ENCODE assay signal across 22 mouse cellular contexts in the genomic region with DNA sequence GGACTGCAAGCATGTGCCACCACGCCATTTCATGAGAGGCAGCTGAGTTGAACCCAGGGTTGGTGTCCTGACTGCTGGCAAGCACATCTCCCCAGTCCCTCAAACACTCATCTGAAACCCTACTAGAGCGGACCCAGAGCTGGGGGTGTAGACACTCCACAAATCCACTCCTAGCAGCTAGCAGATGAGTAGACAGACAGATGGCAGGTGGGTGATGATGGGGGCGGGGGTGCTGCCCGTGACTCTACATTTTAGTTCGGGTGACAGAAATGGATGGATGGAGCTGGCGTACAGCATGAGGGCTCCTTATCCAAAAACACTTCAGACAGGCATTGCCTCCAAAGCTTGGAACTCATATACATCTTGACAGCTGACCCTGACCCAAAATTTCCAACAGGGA. TPM values are rescaled to one million over a fixed set of nuclear protein-coding genes. Genes with fewer than 3 reads are reported as not detected.
A peak's percentile ranks its signal among the peaks of the same experiment; 100 is the strongest.
DNase-seq lines count a peak whose midpoint lies in the region; ATAC-seq and TF ChIP-seq lines count a peak whose summit lies in the region.
"Had no signal": no experiment of that assay in that cellular context is flagged by ENCODE, and none has a peak within 500 bp of the region (broad histone marks: within the 10 kb centered on the region; RNA-seq: fewer than 3 reads in every experiment).

No protein-coding gene starts in this region.

- H3K27ac ChIP-seq in layer of hippocampus, adult 2 months = no peak overlapping the region
- no peak overlapping the region for H3K27ac ChIP-seq in left cerebral cortex, adult 2 months
- no peak overlapping the region for H3K27ac ChIP-seq in intestine, embryonic 16.5 days (ENCODE audit: low read length)
- H3K27ac ChIP-seq in forebrain, embryonic 16.5 days (ENCODE audit: low read length) = no peak overlapping the region
- H3K27ac ChIP-seq: forebrain, embryonic 12.5 days; hindbrain, postnatal 0 days; limb, embryonic 13.5 days; liver, embryonic 15.5 days; neural tube, embryonic 12.5 days had no signal

- TF ChIP-seq CTCF in layer of hippocampus, adult 2 months (conservative IDR thresholded peaks at IDR 0.05) = no peak
- TF ChIP-seq CTCF in left cerebral cortex, adult 2 months (IDR thresholded peaks at IDR 0.05) = no peak

- no peak for ATAC-seq in intestine, embryonic 16.5 days
- no peak for ATAC-seq in forebrain, embryonic 16.5 days
- ATAC-seq: hindbrain, postnatal 0 days had no signal

- no peak overlapping the region for H3K4me3 ChIP-seq in layer of hippocampus, adult 2 months
- H3K4me3 ChIP-seq in left cerebral cortex, adult 2 months = no peak overlapping the region
- H3K4me3 ChIP-seq in intestine, embryonic 16.5 days (ENCODE audit: low read length) = no peak overlapping the region
- H3K4me3 ChIP-seq in forebrain, embryonic 16.5 days (replicated peaks; ENCODE audit: low read length) = no peak overlapping the region
- H3K4me3 ChIP-seq: forebrain, embryonic 12.5 days; heart, embryonic 12.5 days; limb, embryonic 13.5 days; liver, embryonic 15.5 days; neural tube, embryonic 12.5 days had no signal

- intact Hi-C loops in left cerebral cortex, adult 2 months (cut with DNase I) = no loop called here

- WGBS in intestine, embryonic 16.5 days = 87% methylated on average over 6 of the region's 6 CpGs
- 86% methylated on average over 6 of the region's 6 CpGs for WGBS in forebrain, embryonic 16.5 days

- no peak overlapping the region for H3K9ac ChIP-seq in intestine, embryonic 16.5 days (ENCODE audit: low read depth, low read length)
- no peak overlapping the region for H3K9ac ChIP-seq in forebrain, embryonic 16.5 days (replicated peaks; ENCODE audit: low read depth, low read length)
- H3K9ac ChIP-seq: forebrain, embryonic 12.5 days; heart, embryonic 12.5 days; limb, embryonic 13.5 days; liver, embryonic 15.5 days; neural tube, embryonic 12.5 days had no signal

- no peaks in the 10 kb centered on the region for H3K36me3 ChIP-seq in intestine, embryonic 16.5 days (ENCODE audit: control insufficient read depth, insufficient read depth, low read length)
- H3K36me3 ChIP-seq in forebrain, embryonic 16.5 days (ENCODE audit: control insufficient read depth, insufficient read depth) = no peaks in the 10 kb centered on the region
- H3K36me3 ChIP-seq: forebrain, embryonic 12.5 days; G1E; heart, embryonic 12.5 days; limb, embryonic 13.5 days; liver, embryonic 15.5 days; neural tube, embryonic 12.5 days had no signal

- no peaks in the 10 kb centered on the region for H3K4me1 ChIP-seq in intestine, embryonic 16.5 days (ENCODE audit: control insufficient read depth, insufficient read depth, low read length)
- no peaks in the 10 kb centered on the region for H3K4me1 ChIP-seq in forebrain, embryonic 16.5 days (replicated peaks; ENCODE audit: control insufficient read depth, insufficient read depth, low read length)
- H3K4me1 ChIP-seq: liver, embryonic 15.5 days had no signal

- H3K27me3 ChIP-seq in intestine, embryonic 16.5 days (replicated peaks; ENCODE audit: control insufficient read depth, insufficient read depth, low read length) = no peaks in the 10 kb centered on the region
- no peaks in the 10 kb centered on the region for H3K27me3 ChIP-seq in forebrain, embryonic 16.5 days (replicated peaks; ENCODE audit: control insufficient read depth, insufficient read depth, low read length)
- H3K27me3 ChIP-seq: forebrain, embryonic 12.5 days; heart, embryonic 12.5 days; limb, embryonic 13.5 days; liver, embryonic 15.5 days; neural tube, embryonic 12.5 days had no signal

- DNase-seq in frontal cortex, adult 2 months (ENCODE audit: extremely low spot score in 1 of 2, low spot score in 1 of 2) = peak; percentile 71 to 84
- peak; percentile 72 to 75 for DNase-seq in layer of hippocampus, adult 2 months (ENCODE audit: low spot score in 2 of 2)
- peak; percentile 55 to 69 for DNase-seq in left cerebral cortex, adult 2 months (ENCODE audit: extremely low spot score in 1 of 2, low spot score in 2 of 2)
- DNase-seq in right cerebral cortex, postnatal 25 days = peak; percentile 51
- DNase-seq in gastrocnemius, postnatal 25 days = no peak
- DNase-seq: adrenal gland, postnatal 14 days; cerebellum, adult 9-10 months; embryo, embryonic 11 days; gastrocnemius, postnatal 14 days; heart, postnatal 36 days; lung, postnatal 10 days; thymus, postnatal 4 days had no signal

- H3K9me3 ChIP-seq in intestine, embryonic 16.5 days (ENCODE audit: control insufficient read depth, low read length) = no peaks in the 10 kb centered on the region
- H3K9me3 ChIP-seq in forebrain, embryonic 16.5 days (ENCODE audit: control insufficient read depth, low read length) = no peaks in the 10 kb centered on the region
- H3K9me3 ChIP-seq: forebrain, embryonic 12.5 days; heart, embryonic 12.5 days; limb, embryonic 13.5 days; liver, embryonic 15.5 days; neural tube, embryonic 12.5 days had no signal

- no peak overlapping the region for H3K4me2 ChIP-seq in intestine, embryonic 16.5 days (ENCODE audit: low read depth, low read length)
- no peak overlapping the region for H3K4me2 ChIP-seq in forebrain, embryonic 16.5 days (ENCODE audit: low read length)
- H3K4me2 ChIP-seq: forebrain, embryonic 12.5 days; heart, embryonic 12.5 days; limb, embryonic 13.5 days; liver, embryonic 15.5 days; neural tube, embryonic 12.5 days had no signal

RNA-seq across cellular contexts. Expression of a gene that starts 26.9 kb away (rescaled TPM):
- 0.38 and 0.50 TPM in 2 replicates for polyA plus RNA-seq in frontal cortex, adult 2 months (2012; rRNA removed)
- 1 to 10 TPM in 1 of 2 experiments, under 1 TPM in 1; 0.92 to 1.5 TPM for total RNA-seq in layer of hippocampus, adult 2 months (2021)
- total RNA-seq in left cerebral cortex, adult 2 months (2021) = under 1 TPM; 0.20 to 0.30 TPM
- 1 to 10 TPM; 2.1 to 2.4 TPM for total RNA-seq in gastrocnemius, postnatal 25 days (2021)
- polyA plus RNA-seq in intestine, embryonic 16.5 days (2015; fragmentation: Nextera tagmentation; extraction: Ambion mirVana) = 0.75 TPM in 2 replicates
- polyA plus RNA-seq in forebrain, embryonic 16.5 days (2015; fragmentation: Nextera tagmentation; extraction: Ambion mirVana) = 0.10 and 0.27 TPM in 2 replicates
- total RNA-seq: G1E had no signal
- polyA plus RNA-seq: G1E had no signal

RNA-seq across cellular contexts. Expression of a gene that starts 51.3 kb away (rescaled TPM):
- polyA plus RNA-seq in frontal cortex, adult 2 months (2012; rRNA removed) = 0.10 and 0.38 TPM in 2 replicates
- not detected for total RNA-seq in layer of hippocampus, adult 2 months (2021)
- not detected for total RNA-seq in left cerebral cortex, adult 2 months (2021)
- not detected for total RNA-seq in gastrocnemius, postnatal 25 days (2021)
- 0.06 TPM in 1 of 2 replicates, not detected in the other for polyA plus RNA-seq in intestine, embryonic 16.5 days (2015; fragmentation: Nextera tagmentation; extraction: Ambion mirVana)
- polyA plus RNA-seq in forebrain, embryonic 16.5 days (2015; fragmentation: Nextera tagmentation; extraction: Ambion mirVana) = not detected in 2 replicates
- total RNA-seq: gastrocnemius, postnatal 14 days; hindbrain, postnatal 0 days had no signal
- polyA plus RNA-seq: forebrain, embryonic 12.5 days; G1E; heart, embryonic 12.5 days; hindbrain, postnatal 0 days; kidney, embryonic 16.5 days; neural tube, embryonic 12.5 days had no signal
